Mouse (Mus musculus) bone marrow macrophage, adult 2 months (primary cell): Measurements from ENCODE around the gene Emc10. TPM values are rescaled to one million over a fixed set of nuclear protein-coding genes. Genes with fewer than 3 reads are reported as not detected.

ENCODE experiments used
- H3K27ac ChIP-seq: 2 replicates; pipeline ENCODE4 v1.5.1; 2012; ENCODE audit warnings: low read depth, low read length; ENCODE audit not compliant: insufficient read depth
- H3K4me1 ChIP-seq: 2 replicates; pipeline ENCODE4 v1.6.1; 2012; ENCODE audit warnings: low read length; ENCODE audit not compliant: control insufficient read depth, insufficient read depth
- H3K4me3 ChIP-seq: 2 replicates; pipeline ENCODE4 v1.5.1; 2012; ENCODE audit warnings: mild to moderate bottlenecking, low read length, moderate library complexity; ENCODE audit not compliant: insufficient read depth
- CTCF ChIP-seq: IDR thresholded peaks from 2 replicates; pipeline ENCODE4 v1.5.1; 2012; ENCODE audit warnings: low read depth, mild to moderate bottlenecking, low read length, moderate library complexity
- POLR2A ChIP-seq: IDR thresholded peaks from 2 replicates; pipeline ENCODE4 v1.6.1; 2012; ENCODE audit warnings: mild to moderate bottlenecking, low read depth, low read length, borderline replicate concordance
- polyA plus RNA-seq: library from polyadenylated mRNA; stranded (reverse); fragments of >200 nt; gene quantifications from 2 replicates; pipeline ENCODE4 v1.2.4, GENCODE M21; 2012; ENCODE audit not compliant: missing spikeins, insufficient read depth, insufficient read length

The Emc10 gene
- polyA plus RNA-seq, 1 experiment = 89.3 TPM

- Histone ChIP-seq H3K4me1 (peaks cover 12% of the 10 kb centered on the region), H3K27ac (no peak overlapping the region), H3K4me3 (no peak overlapping the region)
- TF ChIP-seq CTCF (no peak), POLR2A (no peak)
These were observed 2.6 kb upstream of the Emc10 start for GRCm38 (mm10) chr7:44498922-44499321.

- Histone ChIP-seq H3K27ac (no peak overlapping the region), H3K4me3 (peak overlapping the region; percentile 88; the same call in 1 of the 2 replicates), H3K4me1 (peaks cover 12% of the 10 kb centered on the region)
- no peak for TF ChIP-seq POLR2A
- TF ChIP-seq CTCF = no peak
These were observed 1.2 kb upstream of the Emc10 start for GRCm38 (mm10) chr7:44497361-44498055.

GRCm38 (mm10) chr7:44496771-44497109 is 411 bp upstream of the Emc10 start:
- Histone ChIP-seq H3K27ac (0 out of 2 replicates have a peak overlapping the region, but pooled peaks have one; percentile 22), H3K4me1 (peaks cover 12% of the 10 kb centered on the region), H3K4me3 (peak overlapping the region; percentile 88)
- TF ChIP-seq POLR2A (no peak), CTCF (no peak)

GRCm38 (mm10) chr7:44495086-44495485 is 1.2 kb downstream of the Emc10 start:
- TF ChIP-seq POLR2A = no peak
- TF ChIP-seq CTCF = no peak
- Histone ChIP-seq H3K4me1 (peaks cover 12% of the 10 kb centered on the region), H3K4me3 (peak overlapping the region; percentile 88; the same call in 1 of the 2 replicates), H3K27ac (no peak overlapping the region)

GRCm38 (mm10) chr7:44494681-44495080 is 1.6 kb downstream of the Emc10 start:
- TF ChIP-seq CTCF = no peak
- TF ChIP-seq POLR2A = no peak

GRCm38 (mm10) chr7:44492166-44492826 is 4.0 kb downstream of the Emc10 start:
- no peak for TF ChIP-seq POLR2A
- TF ChIP-seq CTCF = no peak
- H3K4me1 ChIP-seq = peaks cover 11% of the 10 kb centered on the region
- no peak overlapping the region for H3K27ac ChIP-seq
- H3K4me3 ChIP-seq = no peak overlapping the region

More at GRCm38 (mm10) chr7:44494681-44495080, 1.6 kb downstream of the Emc10 start:
- Histone ChIP-seq H3K27ac (no peak overlapping the region), H3K4me3 (no peak overlapping the region), H3K4me1 (peaks cover 12% of the 10 kb centered on the region)

GRCm38 (mm10) chr7:44491391-44491790 is 4.9 kb downstream of the Emc10 start:
- Histone ChIP-seq H3K4me1 (peaks cover 6% of the 10 kb centered on the region), H3K27ac (no peak overlapping the region), H3K4me3 (no peak overlapping the region)
- no peak for TF ChIP-seq POLR2A

- Histone ChIP-seq H3K27ac (no peak overlapping the region), H3K4me1 (peaks cover 3% of the 10 kb centered on the region), H3K4me3 (no peak overlapping the region)
- TF ChIP-seq POLR2A = no peak
- no peak for TF ChIP-seq CTCF
These were observed 6.0 kb downstream of the Emc10 start for GRCm38 (mm10) chr7:44490281-44490680.

- Histone ChIP-seq H3K27ac (no peak overlapping the region), H3K4me3 (no peak overlapping the region), H3K4me1 (no peaks in the 10 kb centered on the region)
- TF ChIP-seq CTCF (no peak), POLR2A (no peak)
These were observed 7.8 kb downstream of the Emc10 start for GRCm38 (mm10) chr7:44488545-44488944.

GRCm38 (mm10) chr7:44487936-44488335 is 8.4 kb downstream of the Emc10 start:
- Histone ChIP-seq H3K4me1 (no peaks in the 10 kb centered on the region), H3K27ac (no peak overlapping the region), H3K4me3 (no peak overlapping the region)
- TF ChIP-seq POLR2A (no peak), CTCF (no peak)
